9 mouse cellular contexts compared by ENCODE assay signal in genomic region chr13:24760351-24760870, GRCm38 (mm10). TPM values are rescaled to one million over a fixed set of nuclear protein-coding genes. Genes with fewer than 3 reads are reported as not detected.
DNase-seq lines count a peak whose midpoint lies in the region; ATAC-seq and TF ChIP-seq lines count a peak whose summit lies in the region.
"Had no signal": no experiment of that assay in that cellular context is flagged by ENCODE, and none has a peak within 500 bp of the region (broad histone marks: within the 10 kb centered on the region; RNA-seq: fewer than 3 reads in every experiment).

No protein-coding gene starts in this region.

- peak overlapping the region; percentile 93 for H3K9ac ChIP-seq in heart, embryonic 16.5 days (ENCODE audit: low read length)
- H3K9ac ChIP-seq in liver, embryonic 15.5 days = peak overlapping the region; percentile 98

- TF ChIP-seq CTCF in gastrocnemius, adult 2 months (IDR thresholded peaks at IDR 0.05) = no peak
- no peak for TF ChIP-seq CTCF in bone marrow macrophage, adult 2 months (IDR thresholded peaks at IDR 0.05; ENCODE audit: low read depth, low read length)
- TF ChIP-seq CTCF in left cerebral cortex, adult 2 months (IDR thresholded peaks at IDR 0.05) = no peak

- DNase-seq in gastrocnemius, adult 2 months = no peak
- no peak for DNase-seq in gastrocnemius, adult 8-10 months (ENCODE audit: low spot score in 2 of 2)
- no peak for DNase-seq in B cell, adult 2 months
- no peak for DNase-seq in left cerebral cortex, adult 2 months (ENCODE audit: extremely low spot score in 1 of 2, low spot score in 2 of 2)
- DNase-seq: cerebellum, adult 18-20 months had no signal

- H3K9me3 ChIP-seq in heart, embryonic 16.5 days (replicated peaks; ENCODE audit: control insufficient read depth, low read length) = no peaks in the 10 kb centered on the region
- no peaks in the 10 kb centered on the region for H3K9me3 ChIP-seq in liver, embryonic 15.5 days (replicated peaks)

- H3K4me1 ChIP-seq in bone marrow macrophage, adult 2 months (ENCODE audit: control insufficient read depth, insufficient read depth, low read length) = peaks cover 14% of the 10 kb centered on the region
- H3K4me1 ChIP-seq in heart, embryonic 16.5 days (ENCODE audit: control insufficient read depth, insufficient read depth, low read length) = peaks cover 15% of the 10 kb centered on the region
- peaks cover 40% of the 10 kb centered on the region for H3K4me1 ChIP-seq in liver, embryonic 15.5 days (replicated peaks)

- peaks cover 26% of the 10 kb centered on the region for H3K36me3 ChIP-seq in heart, embryonic 16.5 days (ENCODE audit: control insufficient read depth, insufficient read depth)
- peaks cover 44% of the 10 kb centered on the region for H3K36me3 ChIP-seq in liver, embryonic 15.5 days (replicated peaks)

- no peak overlapping the region for H3K4me3 ChIP-seq in gastrocnemius, adult 2 months
- peak overlapping the region; percentile 88 for H3K4me3 ChIP-seq in bone marrow macrophage, adult 2 months (ENCODE audit: insufficient read depth, low read length)
- peak overlapping the region; percentile 98 for H3K4me3 ChIP-seq in heart, embryonic 16.5 days (ENCODE audit: low read length)
- peak overlapping the region; percentile 99 for H3K4me3 ChIP-seq in liver, embryonic 15.5 days (replicated peaks)
- no peak overlapping the region for H3K4me3 ChIP-seq in left cerebral cortex, adult 2 months

- H3K27me3 ChIP-seq in heart, embryonic 16.5 days (ENCODE audit: control insufficient read depth, insufficient read depth, low read length) = no peaks in the 10 kb centered on the region
- no peaks in the 10 kb centered on the region for H3K27me3 ChIP-seq in liver, embryonic 15.5 days

- H3K27ac ChIP-seq in gastrocnemius, adult 2 months = peak overlapping the region; percentile 91; the same call in 1 of the 2 replicates
- H3K27ac ChIP-seq in bone marrow macrophage, adult 2 months (ENCODE audit: insufficient read depth, low read depth, low read length) = 0 out of 2 replicates have a peak overlapping the region, but pooled peaks have one; percentile 1
- H3K27ac ChIP-seq in heart, embryonic 16.5 days (ENCODE audit: low read length) = peak overlapping the region; percentile 98
- peak overlapping the region; percentile 99 for H3K27ac ChIP-seq in liver, embryonic 15.5 days (replicated peaks)
- no peak overlapping the region for H3K27ac ChIP-seq in left cerebral cortex, adult 2 months

- ATAC-seq in heart, embryonic 16.5 days (replicated peaks; ENCODE audit: extremely low read depth, insufficient read depth, low FRiP score) = no peak
- ATAC-seq in liver, embryonic 15.5 days (ENCODE audit: insufficient read depth) = no peak
- no peak for ATAC-seq in granulocyte monocyte progenitor cell, adult 5-6 weeks (replicated peaks; ENCODE audit: poor library complexity, severe bottlenecking)

- intact Hi-C loops in gastrocnemius, adult 2 months (cut with DNase I) = loop anchor here (2.0 kb wide), 1 partner anchor 40 kb away; the partner anchor contains the start of gene BC005537
- intact Hi-C loops in left cerebral cortex, adult 2 months (cut with DNase I) = no loop called here

- 40% methylated on average over 5 of the region's 5 CpGs for WGBS in heart, embryonic 16.5 days
- 55% methylated on average over 5 of the region's 5 CpGs for WGBS in liver, embryonic 15.5 days (ENCODE audit: insufficient replicate concordance)

- TF ChIP-seq POLR2A in bone marrow macrophage, adult 2 months (IDR thresholded peaks at IDR 0.05; ENCODE audit: borderline replicate concordance, low read depth, low read length) = no peak

- peak overlapping the region; percentile 82 for H3K4me2 ChIP-seq in heart, embryonic 16.5 days (ENCODE audit: low read depth, low read length)
- peak overlapping the region; percentile 84 for H3K4me2 ChIP-seq in liver, embryonic 15.5 days

RNA-seq across cellular contexts. Expression of gene Gmnn, which starts 1.3 kb away (rescaled TPM):
- total RNA-seq in gastrocnemius, adult 2 months (2021) = 1 to 10 TPM; 3.8 to 5.1 TPM
- total RNA-seq in gastrocnemius, adult 8-10 months (2022) = 1 to 10 TPM; 3.1 to 4.9 (median 4.0) TPM
- 64.6 and 76.6 TPM in 2 replicates for polyA plus RNA-seq in bone marrow macrophage, adult 2 months (2012; ENCODE audit: insufficient read depth, insufficient read length, missing spikeins)
- 108 and 118 TPM in 2 replicates for polyA plus RNA-seq in heart, embryonic 16.5 days (2015; fragmentation: Nextera tagmentation; extraction: Ambion mirVana)
- 95.4 and 113 TPM in 2 replicates for polyA plus RNA-seq in liver, embryonic 15.5 days (2015; fragmentation: Nextera tagmentation; extraction: Ambion mirVana)
- total RNA-seq in left cerebral cortex, adult 2 months (2021) = 1 to 10 TPM; 2.6 TPM
- 148 and 183 TPM in 2 replicates for total RNA-seq in granulocyte monocyte progenitor cell, adult 5-6 weeks (2014; fragmentation: Nextera tagmentation)
- 214 and 286 TPM in 2 replicates for total RNA-seq in granulocyte monocyte progenitor cell, adult 5-6 weeks (2017)

RNA-seq across cellular contexts. Expression of gene Armh2, which starts 19.4 kb away (rescaled TPM):
- total RNA-seq in gastrocnemius, adult 2 months (2021) = not detected
- not detected for total RNA-seq in gastrocnemius, adult 8-10 months (2022)
- polyA plus RNA-seq in bone marrow macrophage, adult 2 months (2012; ENCODE audit: insufficient read depth, insufficient read length, missing spikeins) = not detected in 2 replicates
- polyA plus RNA-seq in heart, embryonic 16.5 days (2015; fragmentation: Nextera tagmentation; extraction: Ambion mirVana) = not detected in 2 replicates
- polyA plus RNA-seq in liver, embryonic 15.5 days (2015; fragmentation: Nextera tagmentation; extraction: Ambion mirVana) = not detected in 2 replicates
- not detected for total RNA-seq in left cerebral cortex, adult 2 months (2021)
- not detected in 2 replicates for total RNA-seq in granulocyte monocyte progenitor cell, adult 5-6 weeks (2014; fragmentation: Nextera tagmentation)
- not detected in 2 replicates for total RNA-seq in granulocyte monocyte progenitor cell, adult 5-6 weeks (2017)

RNA-seq across cellular contexts. Expression of gene BC005537, which starts 41.0 kb away (rescaled TPM):
- 10 to 100 TPM; 47.1 to 52.2 TPM for total RNA-seq in gastrocnemius, adult 2 months (2021)
- total RNA-seq in gastrocnemius, adult 8-10 months (2022) = 10 to 100 TPM; 45.0 to 68.9 (median 57.9) TPM
- polyA plus RNA-seq in bone marrow macrophage, adult 2 months (2012; ENCODE audit: insufficient read depth, insufficient read length, missing spikeins) = 575 and 610 TPM in 2 replicates
- polyA plus RNA-seq in heart, embryonic 16.5 days (2015; fragmentation: Nextera tagmentation; extraction: Ambion mirVana) = 12.6 and 13.5 TPM in 2 replicates
- polyA plus RNA-seq in liver, embryonic 15.5 days (2015; fragmentation: Nextera tagmentation; extraction: Ambion mirVana) = 8.3 and 11.3 TPM in 2 replicates
- total RNA-seq in left cerebral cortex, adult 2 months (2021) = 100 to 1,000 TPM; 151 to 161 TPM
- 166 and 184 TPM in 2 replicates for total RNA-seq in granulocyte monocyte progenitor cell, adult 5-6 weeks (2014; fragmentation: Nextera tagmentation)
- total RNA-seq in granulocyte monocyte progenitor cell, adult 5-6 weeks (2017) = 57.0 and 63.6 TPM in 2 replicates

Comparison
In these comparisons a context has a peak if more than half of its experiments do, and no peak if none do; other contexts are left out.
1. H3K4me3 ChIP-seq: peak in bone marrow macrophage, adult 2 months (single experiment), heart, embryonic 16.5 days (single experiment) and liver, embryonic 15.5 days (single experiment); none in gastrocnemius, adult 2 months (single experiment) and left cerebral cortex, adult 2 months (single experiment).
2. RNA of gene Gmnn, which starts 1.3 kb away (total RNA-seq): 148 to 286 TPM in granulocyte monocyte progenitor cell, adult 5-6 weeks; 3.8 to 5.1 TPM in gastrocnemius, adult 2 months, 3.1 to 4.9 TPM in gastrocnemius, adult 8-10 months and 2.6 TPM in left cerebral cortex, adult 2 months; every median in the first group is over 10 times any median in the second.